ENCODE assay signal across 20 mouse cellular contexts in the genomic region with DNA sequence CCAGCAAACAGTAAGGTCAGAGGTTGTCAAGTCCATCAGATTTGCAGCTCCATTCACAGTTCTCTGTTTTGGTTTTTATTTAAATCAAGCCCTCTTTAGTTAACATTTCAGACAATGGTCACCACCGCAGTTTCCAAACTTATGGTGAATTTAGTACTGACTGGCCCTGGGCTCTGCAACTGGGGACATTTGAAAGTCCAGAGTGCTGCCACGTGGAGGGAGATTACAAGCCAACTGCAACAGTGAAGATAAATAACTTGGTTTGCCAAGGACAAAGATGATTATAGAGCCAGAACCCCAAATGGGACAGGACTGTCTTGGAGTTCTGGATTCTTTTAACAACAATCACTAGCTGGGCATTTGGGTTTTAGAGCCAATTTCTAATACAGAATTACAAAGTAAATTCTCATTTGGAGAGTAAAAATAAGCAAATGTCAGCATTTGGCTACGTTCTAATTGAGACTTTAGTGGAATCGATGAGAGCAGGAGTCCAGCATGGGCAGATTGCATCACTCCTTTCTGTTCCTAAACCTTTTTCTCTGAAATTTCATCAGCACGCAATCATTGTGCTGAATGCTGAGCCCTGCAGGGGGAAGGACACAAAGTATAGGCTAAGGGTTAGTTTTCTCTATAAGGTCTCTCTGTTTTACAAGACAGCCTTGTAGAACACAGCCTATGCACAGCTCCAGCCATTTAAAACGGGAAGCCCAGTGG.
A peak's percentile ranks its signal among the peaks of the same experiment; 100 is the strongest.
DNase-seq lines count a peak whose midpoint lies in the region; ATAC-seq and TF ChIP-seq lines count a peak whose summit lies in the region.
"Had no signal": no experiment of that assay in that cellular context is flagged by ENCODE, and none has a peak within 500 bp of the region (broad histone marks: within the 10 kb centered on the region; RNA-seq: fewer than 3 reads in every experiment).

No protein-coding gene starts in this region.

- 74% methylated on average over 6 of the region's 6 CpGs for WGBS in heart, embryonic 12.5 days
- WGBS in liver, embryonic 14.5 days (ENCODE audit: insufficient replicate concordance): 49% methylated on average over 6 of the region's 6 CpGs

- peak; percentile 91 for DNase-seq in heart, adult 11 months
- DNase-seq in liver, embryonic 14.5 days (ENCODE audit: low read depth in 3 of 3, low spot score in 3 of 3): no peak
- no peak for DNase-seq in liver
- peak; percentile 10 for DNase-seq in brain, adult 2 months (ENCODE audit: low read depth, low spot score)
- DNase-seq in right cerebral cortex, postnatal 25 days: no peak
- DNase-seq: cerebellum, adult 9-10 months; kidney, postnatal 4 days; lung, adult 2 months had no signal

- TF ChIP-seq CTCF in liver, embryonic 14.5 days (IDR thresholded peaks at IDR 0.05; ENCODE audit: low read depth): no peak

- no peak overlapping the region for H3K4me3 ChIP-seq in heart, embryonic 12.5 days
- no peak overlapping the region for H3K4me3 ChIP-seq in liver, embryonic 14.5 days (ENCODE audit: insufficient read depth in 1 of 2, low read depth in 2 of 2, low read length in 2 of 2)
- no peak overlapping the region for H3K4me3 ChIP-seq in myocyte
- H3K4me3 ChIP-seq: embryonic facial prominence, embryonic 12.5 days; erythroblast, embryonic 14.5 days; forebrain, embryonic 15.5 days; heart, embryonic 13.5 days; hindbrain, embryonic 10.5 days; kidney, embryonic 15.5 days; neural tube, embryonic 12.5 days had no signal

- no peaks in the 10 kb centered on the region for H3K79me2 ChIP-seq in myocyte (ENCODE audit: control insufficient read depth, insufficient read depth)

- H3K9ac ChIP-seq in heart, embryonic 12.5 days: no peak overlapping the region
- H3K9ac ChIP-seq in liver, embryonic 14.5 days (replicated peaks): no peak overlapping the region
- H3K9ac ChIP-seq: embryonic facial prominence, embryonic 12.5 days; forebrain, embryonic 15.5 days; heart, embryonic 13.5 days; kidney, embryonic 15.5 days; neural tube, embryonic 12.5 days had no signal

- ATAC-seq in heart, embryonic 12.5 days (ENCODE audit: insufficient number of reproducible peaks, low FRiP score): no peak
- 0 out of 2 replicates have a peak, but pooled peaks have one; percentile 37 for ATAC-seq in liver, embryonic 14.5 days (ENCODE audit: insufficient read depth)
- ATAC-seq: forebrain, embryonic 15.5 days; hindbrain, postnatal 0 days; intestine, postnatal 0 days had no signal

- H3K4me2 ChIP-seq in heart, embryonic 12.5 days: no peak overlapping the region
- H3K4me2 ChIP-seq in liver, embryonic 14.5 days (ENCODE audit: low read depth): no peak overlapping the region
- H3K4me2 ChIP-seq in myocyte (ENCODE audit: low read depth): no peak overlapping the region
- H3K4me2 ChIP-seq: embryonic facial prominence, embryonic 12.5 days; forebrain, embryonic 15.5 days; heart, embryonic 13.5 days; kidney, embryonic 15.5 days; midbrain, embryonic 11.5 days; neural tube, embryonic 12.5 days had no signal

- TF ChIP-seq POLR2A in myocyte (IDR thresholded peaks at IDR 0.05; ENCODE audit: insufficient read length, low read depth): no peak

- H3K27me3 ChIP-seq in heart, embryonic 12.5 days (replicated peaks): no peaks in the 10 kb centered on the region
- no peaks in the 10 kb centered on the region for H3K27me3 ChIP-seq in liver, embryonic 14.5 days (ENCODE audit: control insufficient read depth, insufficient read depth, low read length)
- H3K27me3 ChIP-seq in myocyte (ENCODE audit: control insufficient read depth, insufficient read depth, insufficient read length): no peaks in the 10 kb centered on the region
- H3K27me3 ChIP-seq: embryonic facial prominence, embryonic 12.5 days; forebrain, embryonic 15.5 days; heart, embryonic 13.5 days; kidney, embryonic 15.5 days; neural tube, embryonic 12.5 days had no signal

- no peak overlapping the region for H3ac ChIP-seq in myocyte (ENCODE audit: control insufficient read depth, insufficient read length)

- no peak for TF ChIP-seq EP300 in liver, embryonic 14.5 days (IDR thresholded peaks at IDR 0.05; ENCODE audit: low read depth)

- no peak overlapping the region for H3K27ac ChIP-seq in heart, embryonic 12.5 days (ENCODE audit: poor library complexity, severe bottlenecking)
- H3K27ac ChIP-seq in liver, embryonic 14.5 days: no peak overlapping the region
- H3K27ac ChIP-seq: embryonic facial prominence, embryonic 12.5 days; forebrain, embryonic 15.5 days; heart, embryonic 13.5 days; hindbrain, embryonic 10.5 days; hindbrain, postnatal 0 days; kidney, embryonic 15.5 days; neural tube, embryonic 12.5 days had no signal

- H3K36me3 ChIP-seq in heart, embryonic 12.5 days: no peaks in the 10 kb centered on the region
- no peaks in the 10 kb centered on the region for H3K36me3 ChIP-seq in liver, embryonic 14.5 days (replicated peaks; ENCODE audit: control insufficient read depth, insufficient read depth, low read depth)
- no peaks in the 10 kb centered on the region for H3K36me3 ChIP-seq in myocyte (ENCODE audit: control insufficient read depth, insufficient read depth)
- H3K36me3 ChIP-seq: embryonic facial prominence, embryonic 12.5 days; forebrain, embryonic 15.5 days; heart, embryonic 13.5 days; hindbrain, embryonic 10.5 days; kidney, embryonic 15.5 days; neural tube, embryonic 12.5 days had no signal

- H3K4me1 ChIP-seq in heart, embryonic 12.5 days (replicated peaks): no peaks in the 10 kb centered on the region
- no peaks in the 10 kb centered on the region for H3K4me1 ChIP-seq in liver, embryonic 14.5 days (replicated peaks; ENCODE audit: control insufficient read depth in 2 of 2, insufficient read depth in 2 of 2, low read length in 1 of 2)
- H3K4me1 ChIP-seq: embryonic facial prominence, embryonic 12.5 days; forebrain, embryonic 15.5 days; heart, embryonic 13.5 days; hindbrain, embryonic 10.5 days; kidney, embryonic 15.5 days; neural tube, embryonic 12.5 days had no signal

- no peaks in the 10 kb centered on the region for H3K9me3 ChIP-seq in heart, embryonic 12.5 days (replicated peaks)
- H3K9me3 ChIP-seq in liver, embryonic 14.5 days (ENCODE audit: control insufficient read depth, low read length): no peaks in the 10 kb centered on the region
- H3K9me3 ChIP-seq: embryonic facial prominence, embryonic 12.5 days; forebrain, embryonic 15.5 days; heart, embryonic 13.5 days; hindbrain, embryonic 10.5 days; kidney, embryonic 15.5 days; neural tube, embryonic 12.5 days had no signal

TF ChIP-seq in myocyte, 11 proteins besides CTCF, POLR2A, EP300 and RAD21:
- TF ChIP-seq CEBPB (IDR thresholded peaks at IDR 0.05; ENCODE audit: insufficient read depth, poor library complexity, severe bottlenecking): peak; percentile 58; the same call in 1 of the 2 replicates
- no peak for TF ChIP-seq REST (IDR thresholded peaks at IDR 0.05; ENCODE audit: insufficient read depth, insufficient read length)
TF ChIP-seq in myocyte: peak in this region for 1.

Comparison
In these comparisons a context has a peak if more than half of its experiments do, and no peak if none do; other contexts are left out.
1. DNase-seq: peak in heart, adult 11 months (single experiment) and brain, adult 2 months (single experiment); none in liver, embryonic 14.5 days (0 of 3), liver (single experiment) and right cerebral cortex, postnatal 25 days (single experiment).